Mouse (Mus musculus): ENCODE measurements around the gene Rbms3. TPM values are rescaled to one million over a fixed set of nuclear protein-coding genes. Genes with fewer than 3 reads are reported as not detected.

Gene Rbms3
- polyA plus RNA-seq, 1 experiment = 5.3 TPM

DNA sequence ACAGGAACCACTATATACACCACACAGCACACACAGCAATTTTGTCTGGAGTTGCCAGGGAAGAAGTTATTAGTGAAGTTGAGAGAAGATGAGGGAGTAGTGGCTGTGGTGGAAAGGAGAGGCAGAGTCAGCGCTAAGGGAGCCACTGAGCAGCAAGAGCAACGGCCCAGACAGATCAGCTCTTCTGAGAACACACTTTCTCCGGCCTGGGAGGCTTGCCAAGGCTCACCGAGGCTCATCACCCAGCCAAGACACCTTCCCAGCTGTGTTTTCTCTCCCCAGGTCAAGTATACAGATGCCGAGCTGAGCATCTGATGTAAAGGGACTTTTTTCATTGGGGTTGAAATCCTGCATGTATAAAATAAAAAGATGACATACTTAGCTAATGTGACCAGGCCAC is 206.5 kb downstream of the Rbms3 start:
- TF ChIP-seq CTCF (IDR thresholded peaks at IDR 0.05; ENCODE audit: extremely low read depth, insufficient read depth, low read length) = no peak
- no peak for TF ChIP-seq POLR2A (IDR thresholded peaks at IDR 0.05; ENCODE audit: extremely low read depth, insufficient read depth, low read length)
- Histone ChIP-seq H3K27ac (ENCODE audit: insufficient read depth, low read length) (no peak overlapping the region), H3K4me3 (ENCODE audit: insufficient read depth, low read length) (no peak overlapping the region), H3K4me1 (ENCODE audit: control insufficient read depth, insufficient read depth, low read length) (no peaks in the 10 kb centered on the region; the same call in 1 of the 2 replicates)

- TF ChIP-seq POLR2A (IDR thresholded peaks at IDR 0.05; ENCODE audit: extremely low read depth, insufficient read depth, low read length) (no peak), CTCF (IDR thresholded peaks at IDR 0.05; ENCODE audit: extremely low read depth, insufficient read depth, low read length) (no peak)
- Histone ChIP-seq H3K4me1 (ENCODE audit: control insufficient read depth, insufficient read depth, low read length) (no peaks in the 10 kb centered on the region; the same call in 1 of the 2 replicates), H3K27ac (ENCODE audit: insufficient read depth, low read length) (no peak overlapping the region), H3K4me3 (ENCODE audit: insufficient read depth, low read length) (no peak overlapping the region)
These were observed 209.7 kb downstream of the Rbms3 start for GRCm38 (mm10) chr9:117419874-117420485.

- TF ChIP-seq POLR2A (IDR thresholded peaks at IDR 0.05; ENCODE audit: extremely low read depth, insufficient read depth, low read length) (no peak), CTCF (IDR thresholded peaks at IDR 0.05; ENCODE audit: extremely low read depth, insufficient read depth, low read length) (no peak)
- Histone ChIP-seq H3K27ac (ENCODE audit: insufficient read depth, low read length) (no peak overlapping the region), H3K4me3 (ENCODE audit: insufficient read depth, low read length) (no peak overlapping the region), H3K4me1 (ENCODE audit: control insufficient read depth, insufficient read depth, low read length) (no peaks in the 10 kb centered on the region)
These were observed 216.5 kb downstream of the Rbms3 start for GRCm38 (mm10) chr9:117413181-117413580.

DNA sequence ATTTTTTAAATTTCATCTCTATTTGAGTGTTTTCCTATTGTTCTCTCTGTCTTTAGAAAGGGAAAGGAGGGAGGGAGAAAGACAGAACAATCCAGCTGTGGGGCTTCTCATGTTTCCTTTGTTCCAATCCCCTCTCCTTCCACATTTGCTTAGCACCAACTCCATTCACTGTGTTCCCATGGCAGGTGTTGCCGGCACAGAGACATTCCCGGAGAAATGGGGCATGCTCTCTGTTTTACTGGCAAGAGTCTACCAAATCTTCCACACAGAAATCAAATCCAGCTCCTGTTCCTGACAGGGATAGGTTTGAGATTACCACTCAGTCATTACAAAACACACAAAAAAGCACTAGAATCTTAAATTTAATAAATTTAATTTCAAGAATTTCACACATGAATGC is 217.1 kb downstream of the Rbms3 start:
- TF ChIP-seq POLR2A (IDR thresholded peaks at IDR 0.05; ENCODE audit: extremely low read depth, insufficient read depth, low read length) (no peak), CTCF (IDR thresholded peaks at IDR 0.05; ENCODE audit: extremely low read depth, insufficient read depth, low read length) (no peak)
- Histone ChIP-seq H3K4me3 (ENCODE audit: insufficient read depth, low read length) (no peak overlapping the region), H3K4me1 (ENCODE audit: control insufficient read depth, insufficient read depth, low read length) (no peaks in the 10 kb centered on the region), H3K27ac (ENCODE audit: insufficient read depth, low read length) (no peak overlapping the region)

DNA sequence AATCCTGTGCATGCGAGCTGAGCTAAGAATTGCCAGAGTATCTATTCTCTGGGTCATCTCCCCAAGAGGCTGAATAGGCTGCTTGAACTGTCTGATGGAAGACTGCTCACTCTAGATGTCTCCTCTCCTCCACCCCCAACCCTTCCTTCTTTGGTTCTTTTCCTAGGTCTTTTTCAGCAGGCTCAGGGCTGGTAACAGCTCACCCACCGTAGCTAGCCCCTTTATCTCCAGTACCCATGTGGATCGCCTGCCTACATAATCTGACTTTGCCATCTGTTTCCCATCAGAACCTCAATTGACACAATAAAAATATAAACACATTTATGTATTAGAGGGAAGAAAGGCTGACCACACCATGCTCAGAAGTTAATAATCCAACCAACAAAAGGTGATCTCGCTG is 225.1 kb downstream of the Rbms3 start:
- no peak for TF ChIP-seq POLR2A (IDR thresholded peaks at IDR 0.05; ENCODE audit: extremely low read depth, insufficient read depth, low read length)
- no peak for TF ChIP-seq CTCF (IDR thresholded peaks at IDR 0.05; ENCODE audit: extremely low read depth, insufficient read depth, low read length)
- Histone ChIP-seq H3K27ac (ENCODE audit: insufficient read depth, low read length) (no peak overlapping the region), H3K4me3 (ENCODE audit: insufficient read depth, low read length) (no peak overlapping the region), H3K4me1 (ENCODE audit: control insufficient read depth, insufficient read depth, low read length) (no peaks in the 10 kb centered on the region)

DNA sequence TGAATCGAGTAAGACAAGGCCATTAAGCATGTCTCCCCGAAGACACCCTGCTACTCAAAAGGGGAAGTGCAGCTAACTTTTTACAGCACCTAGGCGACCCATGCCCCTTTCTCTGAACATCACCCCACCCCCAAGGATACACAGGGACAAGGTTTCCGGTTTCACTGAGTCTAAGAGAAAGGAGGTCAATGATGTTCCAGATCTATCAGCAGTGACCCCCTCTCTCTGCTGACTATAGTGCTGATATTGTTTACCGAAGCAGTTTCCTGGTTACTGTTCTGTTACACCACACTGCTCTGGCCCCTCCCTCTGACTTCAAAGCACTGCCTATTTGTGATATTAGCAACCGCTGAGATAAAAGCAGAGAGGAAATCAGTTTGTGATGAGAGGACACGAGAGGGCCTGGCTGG is 229.4 kb downstream of the Rbms3 start:
- TF ChIP-seq POLR2A (IDR thresholded peaks at IDR 0.05; ENCODE audit: extremely low read depth, insufficient read depth, low read length) (no peak), CTCF (IDR thresholded peaks at IDR 0.05; ENCODE audit: extremely low read depth, insufficient read depth, low read length) (no peak)
- H3K27ac ChIP-seq (ENCODE audit: insufficient read depth, low read length) = no peak overlapping the region
- no peaks in the 10 kb centered on the region for H3K4me1 ChIP-seq (ENCODE audit: control insufficient read depth, insufficient read depth, low read length)
- no peak overlapping the region for H3K4me3 ChIP-seq (ENCODE audit: insufficient read depth, low read length)

DNA sequence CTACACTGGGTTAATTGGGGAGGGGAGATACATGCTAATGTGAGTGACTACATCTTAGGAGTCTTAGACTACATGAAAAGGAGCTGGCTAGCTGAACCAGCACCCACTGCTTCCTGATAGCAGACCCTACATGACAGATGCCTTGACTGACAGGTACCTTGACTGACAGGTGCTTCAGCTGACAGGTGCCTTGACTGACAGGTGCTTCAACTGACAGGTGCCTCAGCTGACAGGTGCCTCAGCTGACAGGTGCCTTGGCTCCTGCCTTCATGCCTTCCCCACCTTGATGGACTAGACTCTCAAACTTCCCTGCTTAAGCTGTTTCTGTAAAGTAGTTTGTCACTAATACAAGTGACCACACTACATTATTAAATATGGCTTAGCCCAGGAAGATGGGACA is 232.6 kb downstream of the Rbms3 start:
- no peaks in the 10 kb centered on the region for H3K4me1 ChIP-seq (ENCODE audit: control insufficient read depth, insufficient read depth, low read length)
- no peak overlapping the region for H3K27ac ChIP-seq (ENCODE audit: insufficient read depth, low read length)
- H3K4me3 ChIP-seq (ENCODE audit: insufficient read depth, low read length) = no peak overlapping the region
- TF ChIP-seq CTCF (IDR thresholded peaks at IDR 0.05; ENCODE audit: extremely low read depth, insufficient read depth, low read length) = no peak
- TF ChIP-seq POLR2A (IDR thresholded peaks at IDR 0.05; ENCODE audit: extremely low read depth, insufficient read depth, low read length) = no peak

GRCm38 (mm10) chr9:117396586-117396985 is 233.1 kb downstream of the Rbms3 start:
- Histone ChIP-seq H3K27ac (ENCODE audit: insufficient read depth, low read length) (no peak overlapping the region), H3K4me1 (ENCODE audit: control insufficient read depth, insufficient read depth, low read length) (no peaks in the 10 kb centered on the region), H3K4me3 (ENCODE audit: insufficient read depth, low read length) (no peak overlapping the region)
- TF ChIP-seq POLR2A (IDR thresholded peaks at IDR 0.05; ENCODE audit: extremely low read depth, insufficient read depth, low read length) (no peak), CTCF (IDR thresholded peaks at IDR 0.05; ENCODE audit: extremely low read depth, insufficient read depth, low read length) (no peak)

GRCm38 (mm10) chr9:117393626-117394525 is 235.8 kb downstream of the Rbms3 start:
- H3K4me1 ChIP-seq (ENCODE audit: control insufficient read depth, insufficient read depth, low read length) = no peaks in the 10 kb centered on the region
- H3K4me3 ChIP-seq (ENCODE audit: insufficient read depth, low read length) = no peak overlapping the region
- H3K27ac ChIP-seq (ENCODE audit: insufficient read depth, low read length) = no peak overlapping the region
- no peak for TF ChIP-seq CTCF (IDR thresholded peaks at IDR 0.05; ENCODE audit: extremely low read depth, insufficient read depth, low read length)
- TF ChIP-seq POLR2A (IDR thresholded peaks at IDR 0.05; ENCODE audit: extremely low read depth, insufficient read depth, low read length) = no peak

GRCm38 (mm10) chr9:117388024-117388423 is 241.7 kb downstream of the Rbms3 start:
- Histone ChIP-seq H3K4me3 (ENCODE audit: insufficient read depth, low read length) (no peak overlapping the region), H3K27ac (ENCODE audit: insufficient read depth, low read length) (no peak overlapping the region), H3K4me1 (ENCODE audit: control insufficient read depth, insufficient read depth, low read length) (no peaks in the 10 kb centered on the region)
- no peak for TF ChIP-seq POLR2A (IDR thresholded peaks at IDR 0.05; ENCODE audit: extremely low read depth, insufficient read depth, low read length)
- no peak for TF ChIP-seq CTCF (IDR thresholded peaks at IDR 0.05; ENCODE audit: extremely low read depth, insufficient read depth, low read length)

All from cortical plate, adult 2 months (tissue).